Mouse (Mus musculus) kidney, adult 2 months (tissue): ENCODE data around the gene Xrra1.

ENCODE experiments used
- CTCF ChIP-seq: fragments of 200-500 bp; conservative IDR thresholded peaks from 2 replicates; pipeline ENCODE4 v1.5.1; 2011; ENCODE audit warnings: low read depth, mild to moderate bottlenecking, control low read depth, low read length, moderate library complexity, mixed read lengths; ENCODE audit not compliant: insufficient read depth, insufficient read length
- POLR2A ChIP-seq: fragments of 200-500 bp; IDR thresholded peaks from one replicate; pipeline ENCODE4 v1.6.1; 2011; ENCODE audit warnings: low read depth, low read length, control low read depth

DNA sequence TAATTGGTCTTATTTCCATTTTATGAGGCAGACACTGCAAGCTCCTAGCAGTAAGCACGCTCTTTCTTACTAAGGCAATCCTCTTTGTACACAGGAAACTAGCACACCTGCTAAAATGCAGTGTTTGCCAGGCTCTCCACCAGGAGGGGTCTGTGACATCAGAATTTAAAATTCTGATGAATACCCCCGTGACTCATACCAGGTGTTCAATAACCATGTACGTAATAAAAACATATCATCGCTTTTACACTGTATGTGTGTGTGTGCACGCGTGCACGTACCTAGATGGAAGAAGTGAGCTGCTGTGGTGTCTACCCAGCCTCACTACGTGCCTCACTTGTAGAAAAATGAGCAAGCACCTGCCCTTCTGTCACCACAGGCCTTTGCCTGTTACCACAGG, 95.3 kb downstream of the Xrra1 start:
- TF ChIP-seq CTCF (no peak), POLR2A (no peak)
